Comparison of ENCODE assay signal across 10 mouse cellular contexts in the genomic region with DNA sequence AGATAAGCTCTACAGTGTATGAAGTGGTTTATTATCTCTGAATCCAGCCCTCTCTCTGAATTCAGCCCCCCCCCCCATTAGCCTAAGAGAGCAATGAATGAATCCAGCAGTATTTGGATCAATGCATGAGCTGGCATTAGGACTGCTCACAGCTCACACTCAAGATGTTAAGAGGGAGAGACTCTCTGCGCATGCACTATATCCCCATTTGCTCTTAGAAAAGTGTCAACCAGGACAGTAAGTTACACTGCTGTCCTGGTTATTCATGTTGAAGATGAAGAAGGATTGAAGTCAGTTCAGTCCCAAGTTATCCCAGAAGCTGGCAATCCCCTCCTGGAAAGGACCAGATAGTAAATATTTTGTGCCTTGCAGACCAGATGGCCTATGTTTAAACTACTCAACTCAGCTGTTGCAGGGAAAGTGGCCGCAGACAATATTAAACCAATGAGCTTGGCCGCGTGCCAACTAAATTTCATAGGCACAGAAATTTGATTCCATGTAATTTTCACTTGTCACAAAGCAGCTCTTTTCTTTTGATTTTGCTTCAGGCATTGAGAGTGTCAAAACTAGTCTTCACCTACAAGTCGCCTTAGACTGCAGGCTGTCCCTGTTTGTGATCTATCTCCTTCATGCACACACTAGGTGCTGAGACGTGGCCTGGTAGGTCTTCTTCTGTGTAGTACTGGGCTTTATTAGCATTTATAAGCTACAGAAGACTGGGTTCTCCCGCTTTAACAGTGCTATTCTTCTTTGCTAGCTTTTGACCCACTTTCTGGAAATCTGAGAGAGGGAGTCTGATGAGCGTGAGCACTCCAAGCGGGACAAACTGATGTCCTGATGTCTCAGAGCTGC.
DNase-seq lines count a peak whose midpoint lies in the region; ATAC-seq lines count a peak whose summit lies in the region.
"Had no signal": no experiment of that assay in that cellular context is flagged by ENCODE, and none has a peak within 500 bp of the region (broad histone marks: within the 10 kb centered on the region; RNA-seq: fewer than 3 reads in every experiment).

No protein-coding gene starts in this region.

- H3K9ac ChIP-seq in liver, embryonic 12.5 days, result no peak overlapping the region
- H3K9ac ChIP-seq: intestine, embryonic 15.5 days; liver, embryonic 14.5 days had no signal

- no peaks in the 10 kb centered on the region for H3K27me3 ChIP-seq in heart, embryonic 10.5 days (ENCODE audit: insufficient read depth, poor library complexity, severe bottlenecking)
- no peaks in the 10 kb centered on the region for H3K27me3 ChIP-seq in liver, embryonic 12.5 days (replicated peaks)
- H3K27me3 ChIP-seq: intestine, embryonic 15.5 days had no signal

- H3K4me1 ChIP-seq in heart, embryonic 10.5 days, result peaks cover 7% of the 10 kb centered on the region; the same call in 1 of the 2 replicates
- no peaks in the 10 kb centered on the region for H3K4me1 ChIP-seq in liver, embryonic 12.5 days
- H3K4me1 ChIP-seq: intestine, embryonic 15.5 days had no signal

- 88% methylated on average over 9 of the region's 9 CpGs for WGBS in heart, embryonic 10.5 days
- WGBS in liver, embryonic 12.5 days (ENCODE audit: insufficient replicate concordance), result 73% methylated on average over 9 of the region's 9 CpGs

- ATAC-seq in liver, embryonic 12.5 days, result no peak
- ATAC-seq: intestine, embryonic 15.5 days had no signal

- no peak overlapping the region for H3K4me2 ChIP-seq in liver, embryonic 12.5 days
- H3K4me2 ChIP-seq: intestine, embryonic 15.5 days had no signal

- H3K4me3 ChIP-seq in heart, embryonic 10.5 days, result no peak overlapping the region
- H3K4me3 ChIP-seq in liver, embryonic 12.5 days, result no peak overlapping the region
- H3K4me3 ChIP-seq: intestine, embryonic 15.5 days had no signal

- no peaks in the 10 kb centered on the region for H3K36me3 ChIP-seq in heart, embryonic 10.5 days
- no peaks in the 10 kb centered on the region for H3K36me3 ChIP-seq in liver, embryonic 12.5 days
- H3K36me3 ChIP-seq: intestine, embryonic 15.5 days had no signal

- DNase-seq in heart, postnatal 4 days, result peak; percentile 38
- DNase-seq in heart, embryonic 10.5 days (ENCODE audit: low spot score), result no peak
- DNase-seq in liver (peak; percentile 9), MN1 (ENCODE audit: low spot score) (peak; percentile 66)
- peak; percentile 47 for DNase-seq in brain, embryonic 18.5 days (ENCODE audit: low read depth, low spot score)
- no peak for DNase-seq in T-cell, adult 2 months (ENCODE audit: low spot score)
- DNase-seq: thymus, postnatal 36 days had no signal

- H3K27ac ChIP-seq in heart, embryonic 10.5 days, result no peak overlapping the region
- no peak overlapping the region for H3K27ac ChIP-seq in liver, embryonic 12.5 days
- H3K27ac ChIP-seq: intestine, embryonic 15.5 days; liver, embryonic 14.5 days had no signal

- no peaks in the 10 kb centered on the region for H3K9me3 ChIP-seq in heart, embryonic 10.5 days
- 0 out of 2 replicates have a peak, but pooled peaks cover 4% of the 10 kb centered on the region for H3K9me3 ChIP-seq in liver, embryonic 12.5 days (replicated peaks)
- H3K9me3 ChIP-seq: intestine, embryonic 15.5 days had no signal

Comparison
In these comparisons a context has a peak if more than half of its experiments do, and no peak if none do; other contexts are left out.
1. DNase-seq: peak in heart, postnatal 4 days (single experiment), liver (single experiment), MN1 (single experiment) and brain, embryonic 18.5 days (single experiment); none in heart, embryonic 10.5 days (single experiment) and T-cell, adult 2 months (single experiment).